Mouse (Mus musculus) limb, embryonic 15.5 days (tissue): ENCODE measurements around the gene Gm5134. TPM values are rescaled to one million over a fixed set of nuclear protein-coding genes. Genes with fewer than 3 reads are reported as not detected.

ENCODE experiments used
- ATAC-seq: fragments of 200-750 bp; cut with Nextera tagmentation; 2 replicates; pipeline ENCODE4 v1.8.0; 2017; ENCODE audit warnings: low read depth, moderate TSS enrichment; ENCODE audit not compliant: insufficient number of reproducible peaks, low FRiP score, low TSS enrichment
- H3K27ac ChIP-seq: fragments of 300-500 bp; sonication (generic); 2 replicates; pipeline ENCODE4 v1.5.1; 2015; ENCODE audit warnings: moderate library complexity, mild to moderate bottlenecking, inconsistent platforms
- H3K27me3 ChIP-seq: fragments of 300-500 bp; sonication (generic); 2 replicates; pipeline ENCODE4 v1.6.1; 2015; ENCODE audit warnings: inconsistent platforms
- H3K36me3 ChIP-seq: fragments of 300-500 bp; sonication (generic); 2 replicates; pipeline ENCODE4 v1.6.1; 2015; ENCODE audit warnings: inconsistent platforms
- H3K4me1 ChIP-seq: fragments of 300-500 bp; sonication (generic); 2 replicates; pipeline ENCODE4 v1.6.1; 2015; ENCODE audit warnings: inconsistent platforms
- H3K4me2 ChIP-seq: fragments of 300-500 bp; sonication (generic); 2 replicates; pipeline ENCODE4 v1.6.1; 2015; ENCODE audit warnings: mild to moderate bottlenecking, inconsistent platforms
- H3K4me3 ChIP-seq: fragments of 300-500 bp; sonication (generic); 2 replicates; pipeline ENCODE4 v1.5.1; 2015; ENCODE audit warnings: mild to moderate bottlenecking, inconsistent platforms
- H3K9ac ChIP-seq: fragments of 300-500 bp; sonication (generic); 2 replicates; pipeline ENCODE4 v1.6.1; 2015; ENCODE audit warnings: inconsistent platforms
- H3K9me3 ChIP-seq: fragments of 300-500 bp; sonication (generic); 2 replicates; pipeline ENCODE4 v1.6.1; 2016; ENCODE audit warnings: inconsistent platforms
- WGBS: fragments of 180-500 bp; shearing (Covaris S2); methylation state at CpG from one replicate; pipeline ENCODE4 v1.1.7; 2015; 5-methylcytosine and 5-hydroxymethylcytosine counted together
- polyA plus RNA-seq: library from polyadenylated mRNA; unstranded; fragments of >200 nt; fragmentation: Nextera tagmentation; extraction: Ambion mirVana; gene quantifications from 2 replicates; pipeline ENCODE4 v1.2.1, GENCODE M21; 2015

Gm5134 gene
- polyA plus RNA-seq, 1 experiment from 2014 or later = not detected

GRCm38 (mm10) chr10:76003221-76003620 lies 48.9 kb downstream of the Gm5134 start:
- ATAC-seq = no peak
- Histone ChIP-seq H3K9ac (no peak overlapping the region), H3K4me3 (no peak overlapping the region), H3K9me3 (no peaks in the 10 kb centered on the region), H3K27ac (no peak overlapping the region), H3K27me3 (no peaks in the 10 kb centered on the region), H3K36me3 (no peaks in the 10 kb centered on the region), H3K4me2 (no peak overlapping the region), H3K4me1 (no peaks in the 10 kb centered on the region)
- WGBS = 86% methylated on average over 2 of the region's 2 CpGs

DNA sequence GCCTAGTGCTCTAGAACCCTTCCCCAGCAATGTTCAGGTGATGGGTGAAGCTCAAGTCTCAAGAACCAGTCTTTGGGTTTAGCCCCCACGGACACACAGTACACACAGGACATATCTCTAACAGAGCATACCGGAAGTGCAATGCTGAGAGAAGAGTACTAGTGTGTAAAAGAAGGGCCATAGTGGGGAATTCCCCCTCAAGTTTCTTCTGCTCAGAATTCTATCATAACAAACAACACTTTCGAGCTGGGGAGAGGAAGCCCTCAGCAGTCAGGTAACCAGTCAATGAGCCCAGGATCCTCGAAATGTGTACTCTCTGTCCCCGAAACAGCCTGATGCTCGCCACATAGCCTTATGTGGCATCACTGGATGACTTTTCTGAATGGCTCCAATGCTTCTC lies 52.1 kb downstream of the Gm5134 start:
- H3K4me2 ChIP-seq = no peak overlapping the region
- no peak for ATAC-seq
- H3K9ac ChIP-seq = no peak overlapping the region

DNA sequence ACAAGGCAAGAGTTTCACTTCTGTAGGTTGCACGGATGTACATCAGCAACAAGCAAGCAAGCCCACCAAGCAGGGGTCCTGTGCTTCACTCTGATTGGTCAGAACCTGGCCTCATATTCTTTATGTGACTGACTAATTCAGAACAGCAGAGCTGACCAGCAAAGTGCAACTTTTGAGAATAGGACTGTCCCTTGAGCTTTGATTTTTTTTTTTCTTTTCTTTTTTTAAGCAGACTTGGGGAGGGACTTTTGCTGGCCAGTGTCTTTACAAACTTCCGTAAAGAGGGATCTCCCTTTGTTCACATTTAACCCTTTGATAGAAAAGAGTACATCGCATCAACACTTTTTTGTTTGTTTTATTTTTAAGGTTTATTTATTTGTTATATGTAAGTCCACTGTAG lies 55.5 kb downstream of the Gm5134 start:
- Histone ChIP-seq H3K36me3 (no peaks in the 10 kb centered on the region), H3K9me3 (no peaks in the 10 kb centered on the region), H3K27me3 (no peaks in the 10 kb centered on the region), H3K4me2 (no peak overlapping the region), H3K4me3 (no peak overlapping the region), H3K4me1 (no peaks in the 10 kb centered on the region), H3K9ac (no peak overlapping the region), H3K27ac (no peak overlapping the region)
- no peak for ATAC-seq
- WGBS = 66% methylated on average over 3 of the region's 3 CpGs

More for the DNA sequence above, 52.1 kb downstream of the Gm5134 start:
- no peaks in the 10 kb centered on the region for H3K4me1 ChIP-seq
- no peaks in the 10 kb centered on the region for H3K27me3 ChIP-seq
- H3K4me3 ChIP-seq = no peak overlapping the region
- H3K27ac ChIP-seq = no peak overlapping the region
- H3K36me3 ChIP-seq = no peaks in the 10 kb centered on the region
- WGBS = 83% methylated on average over 6 of the region's 6 CpGs
- no peaks in the 10 kb centered on the region for H3K9me3 ChIP-seq

DNA sequence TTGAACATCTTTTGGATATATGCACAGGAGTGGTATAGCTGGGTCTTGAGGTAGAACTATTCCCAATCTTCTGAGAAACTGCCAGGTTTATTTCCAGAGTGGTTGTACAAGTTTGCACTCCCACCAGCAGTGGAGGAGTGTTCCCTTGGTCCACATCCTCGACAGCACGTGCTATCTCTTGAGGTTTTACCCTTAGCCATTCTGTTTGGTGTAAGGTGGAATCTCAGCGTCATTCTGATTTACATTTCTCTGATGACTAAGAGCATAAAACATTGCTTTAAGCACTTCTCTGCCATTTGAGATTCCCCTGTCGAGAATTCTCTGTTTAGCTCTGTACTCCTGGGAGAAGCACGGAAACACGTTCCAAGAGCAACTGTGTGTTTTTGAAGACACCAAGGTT lies 58.6 kb downstream of the Gm5134 start:
- no peak overlapping the region for H3K27ac ChIP-seq
- no peaks in the 10 kb centered on the region for H3K4me1 ChIP-seq
- H3K9me3 ChIP-seq = no peaks in the 10 kb centered on the region
- H3K4me2 ChIP-seq = no peak overlapping the region
- H3K27me3 ChIP-seq = no peaks in the 10 kb centered on the region
- no peak overlapping the region for H3K4me3 ChIP-seq
- H3K9ac ChIP-seq = no peak overlapping the region
- ATAC-seq = no peak
- no peaks in the 10 kb centered on the region for H3K36me3 ChIP-seq
- 69% methylated on average over 6 of the region's 6 CpGs for WGBS

- H3K36me3 ChIP-seq = no peaks in the 10 kb centered on the region
- no peak for ATAC-seq
- WGBS = 81% methylated on average over 3 of the region's 3 CpGs
Measured at GRCm38 (mm10) chr10:76016886-76017285, 62.6 kb downstream of the Gm5134 start.

GRCm38 (mm10) chr10:76021728-76022127 lies 67.4 kb downstream of the Gm5134 start:
- no peaks in the 10 kb centered on the region for H3K9me3 ChIP-seq
- H3K4me3 ChIP-seq = no peak overlapping the region
- no peak overlapping the region for H3K9ac ChIP-seq
- H3K4me2 ChIP-seq = no peak overlapping the region
- H3K4me1 ChIP-seq = no peaks in the 10 kb centered on the region
- ATAC-seq = no peak
- no peak overlapping the region for H3K27ac ChIP-seq
- 68% methylated on average over 3 of the region's 3 CpGs for WGBS
- H3K27me3 ChIP-seq = no peaks in the 10 kb centered on the region
- no peaks in the 10 kb centered on the region for H3K36me3 ChIP-seq

More at GRCm38 (mm10) chr10:76016886-76017285, 62.6 kb downstream of the Gm5134 start:
- H3K9ac ChIP-seq = no peak overlapping the region
- H3K27me3 ChIP-seq = no peaks in the 10 kb centered on the region
- no peak overlapping the region for H3K4me3 ChIP-seq
- no peak overlapping the region for H3K27ac ChIP-seq
- no peak overlapping the region for H3K4me2 ChIP-seq
- no peaks in the 10 kb centered on the region for H3K4me1 ChIP-seq
- H3K9me3 ChIP-seq = no peaks in the 10 kb centered on the region

GRCm38 (mm10) chr10:76023921-76024320 lies 69.6 kb downstream of the Gm5134 start:
- no peaks in the 10 kb centered on the region for H3K9me3 ChIP-seq
- H3K9ac ChIP-seq = no peak overlapping the region
- H3K27ac ChIP-seq = no peak overlapping the region
- no peaks in the 10 kb centered on the region for H3K4me1 ChIP-seq
- H3K4me3 ChIP-seq = no peak overlapping the region
- no peaks in the 10 kb centered on the region for H3K27me3 ChIP-seq
- WGBS = 94% methylated on average over 6 of the region's 6 CpGs
- H3K4me2 ChIP-seq = no peak overlapping the region
- ATAC-seq = no peak
- no peaks in the 10 kb centered on the region for H3K36me3 ChIP-seq

DNA sequence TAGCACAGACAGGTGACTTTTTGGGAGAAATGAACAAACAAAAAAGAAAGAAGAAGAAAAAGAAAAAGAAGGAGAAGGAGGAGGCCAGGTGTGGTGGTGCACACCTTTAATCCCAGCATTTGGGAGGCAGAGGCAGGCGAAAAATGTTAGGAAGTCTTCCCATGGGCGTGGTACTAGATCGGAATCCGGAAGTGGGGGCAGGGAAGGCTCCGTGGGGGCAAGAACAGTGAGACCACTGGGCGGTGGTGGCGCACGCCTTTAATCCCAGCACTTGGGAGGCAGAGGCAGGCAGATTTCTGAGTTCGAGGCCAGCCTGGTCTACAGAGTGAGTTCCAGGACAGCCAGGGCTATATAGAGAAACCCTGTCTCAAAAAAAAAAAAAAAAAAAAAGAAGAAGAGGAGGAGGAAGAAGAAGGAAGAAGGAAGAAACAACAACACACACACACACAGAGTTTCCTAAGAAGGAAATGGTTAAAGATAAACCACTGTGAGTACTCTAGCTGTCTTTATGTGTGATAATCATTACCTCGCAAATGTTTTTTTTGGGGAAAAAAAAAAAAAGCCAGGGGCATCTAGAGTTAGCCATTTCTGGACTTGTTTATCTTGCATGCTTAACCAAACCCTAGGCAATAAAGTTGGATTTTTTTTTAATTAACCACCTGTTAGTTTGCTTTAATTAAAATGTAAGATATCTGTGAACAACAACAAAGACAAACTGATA lies 71.3 kb downstream of the Gm5134 start:
- Histone ChIP-seq H3K9me3 (no peaks in the 10 kb centered on the region), H3K36me3 (no peaks in the 10 kb centered on the region), H3K4me2 (no peak overlapping the region), H3K9ac (no peak overlapping the region), H3K27ac (no peak overlapping the region), H3K4me1 (no peaks in the 10 kb centered on the region), H3K27me3 (no peaks in the 10 kb centered on the region), H3K4me3 (no peak overlapping the region)
- 92% methylated on average over 10 of the region's 10 CpGs for WGBS
- ATAC-seq = no peak

DNA sequence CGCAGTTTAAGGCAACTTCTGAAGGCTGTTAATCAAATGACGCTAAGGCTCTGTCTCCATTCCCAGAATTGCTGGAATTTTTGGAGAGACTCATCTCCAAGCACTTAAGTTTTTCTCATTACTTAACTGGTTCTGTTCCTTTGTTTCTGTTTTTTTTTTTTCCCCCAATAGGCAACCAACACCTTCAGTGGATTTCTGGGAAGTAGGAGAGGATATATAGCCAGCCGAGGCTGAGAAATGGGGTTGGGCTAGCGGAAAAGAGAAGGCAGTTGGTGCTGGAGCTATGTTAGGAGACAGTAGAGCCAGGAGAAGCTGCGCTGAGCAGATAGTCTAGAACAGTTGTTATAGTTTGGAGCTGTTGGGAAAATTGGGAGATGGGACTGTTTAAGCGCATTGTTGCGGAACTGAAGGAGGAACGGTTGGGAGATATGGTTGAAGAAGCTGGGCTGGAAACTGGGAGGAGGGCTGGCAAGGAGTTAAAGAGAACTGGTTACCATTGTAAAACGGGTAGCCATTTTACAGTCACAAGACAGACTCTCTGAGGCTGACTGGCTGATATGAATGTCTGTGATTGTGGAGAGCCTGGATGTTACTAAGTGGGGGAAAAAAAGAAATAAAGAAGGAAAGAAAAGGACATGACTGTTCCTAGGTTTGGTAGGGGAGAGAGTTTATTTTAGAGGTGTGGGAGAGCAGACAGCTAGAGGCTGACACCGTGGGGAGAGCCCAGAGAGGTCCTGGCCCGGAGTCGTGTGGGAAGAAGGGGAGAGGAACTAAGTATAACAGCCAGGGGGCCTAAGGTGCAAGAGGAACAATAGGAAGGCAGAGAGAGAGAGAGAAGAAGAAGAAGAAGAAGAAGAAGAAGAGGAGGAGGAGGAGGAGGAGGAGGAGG lies 73.1 kb downstream of the Gm5134 start:
- 61% methylated on average over 12 of the region's 12 CpGs for WGBS
- Histone ChIP-seq H3K4me1 (no peaks in the 10 kb centered on the region), H3K4me2 (no peak overlapping the region), H3K27me3 (no peaks in the 10 kb centered on the region), H3K9ac (no peak overlapping the region), H3K9me3 (no peaks in the 10 kb centered on the region), H3K27ac (no peak overlapping the region), H3K4me3 (no peak overlapping the region), H3K36me3 (no peaks in the 10 kb centered on the region)
- no peak for ATAC-seq

GRCm38 (mm10) chr10:76028016-76028366 lies 73.7 kb downstream of the Gm5134 start:
- Histone ChIP-seq H3K4me3 (no peak overlapping the region), H3K9me3 (no peaks in the 10 kb centered on the region), H3K4me1 (peaks cover under 1% of the 10 kb centered on the region; the same call in 1 of the 2 replicates), H3K9ac (no peak overlapping the region), H3K4me2 (no peak overlapping the region), H3K36me3 (no peaks in the 10 kb centered on the region), H3K27ac (no peak overlapping the region), H3K27me3 (no peaks in the 10 kb centered on the region)
- WGBS = 16% methylated on average over 4 of the region's 4 CpGs
- no peak for ATAC-seq

DNA sequence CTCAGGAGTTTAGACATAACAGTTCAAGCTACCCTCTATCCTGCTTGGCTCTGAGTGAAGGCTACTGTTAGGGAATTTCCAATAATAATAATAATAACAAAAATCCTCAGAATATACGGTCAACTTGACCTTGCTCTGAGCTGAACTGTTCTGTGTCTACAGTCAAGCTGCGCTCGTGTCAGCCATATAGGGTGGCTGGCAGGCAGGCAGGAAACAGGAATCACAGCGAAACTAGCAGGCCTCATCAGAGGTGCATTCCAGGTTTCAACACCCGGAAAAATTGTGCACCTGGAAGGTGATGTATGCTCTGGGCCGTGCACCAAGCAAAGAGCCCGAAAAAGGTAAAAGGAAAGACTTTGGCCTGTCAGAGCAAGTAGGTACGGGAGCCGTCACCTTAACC lies 74.1 kb downstream of the Gm5134 start:
- Histone ChIP-seq H3K9ac (no peak overlapping the region), H3K4me3 (no peak overlapping the region), H3K27ac (no peak overlapping the region), H3K36me3 (no peaks in the 10 kb centered on the region), H3K4me2 (no peak overlapping the region), H3K27me3 (no peaks in the 10 kb centered on the region), H3K4me1 (peaks cover 5% of the 10 kb centered on the region; the same call in 1 of the 2 replicates), H3K9me3 (no peaks in the 10 kb centered on the region)
- no peak for ATAC-seq
- WGBS = 57% methylated on average over 9 of the region's 9 CpGs

DNA sequence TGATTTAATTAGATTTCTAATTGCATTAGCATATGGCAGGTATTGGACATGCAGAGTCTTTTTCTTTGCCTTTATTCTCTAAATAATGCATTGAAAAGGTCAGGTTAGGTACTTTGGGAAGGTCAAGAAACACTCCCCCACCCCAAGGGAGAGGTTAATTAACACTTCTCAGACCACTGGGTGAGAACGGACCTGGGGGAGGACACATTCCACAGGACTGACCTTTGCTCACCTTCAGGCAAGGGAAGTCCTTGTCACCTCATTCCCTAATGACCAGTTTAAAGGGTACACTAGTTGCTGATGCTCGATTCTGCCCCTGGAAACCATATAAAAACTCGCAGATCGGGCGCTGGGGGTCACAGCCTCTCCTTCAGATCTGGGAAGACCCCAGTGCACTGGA lies 75.0 kb downstream of the Gm5134 start:
- 45% methylated on average over 5 of the region's 5 CpGs for WGBS
- peaks cover 5% of the 10 kb centered on the region; the same call in 1 of the 2 replicates for H3K4me1 ChIP-seq

More for the DNA sequence above, 75.0 kb downstream of the Gm5134 start:
- H3K27me3 ChIP-seq = no peaks in the 10 kb centered on the region
- H3K36me3 ChIP-seq = no peaks in the 10 kb centered on the region
- H3K9me3 ChIP-seq = no peaks in the 10 kb centered on the region
- H3K9ac ChIP-seq = no peak overlapping the region
- H3K4me3 ChIP-seq = no peak overlapping the region
- no peak for ATAC-seq
- no peak overlapping the region for H3K4me2 ChIP-seq
- no peak overlapping the region for H3K27ac ChIP-seq
